Mouse (Mus musculus) limb, embryonic 11.5 days (tissue): Measurements from ENCODE around the gene Prr22. TPM values are rescaled to one million over a fixed set of nuclear protein-coding genes. Genes with fewer than 3 reads are reported as not detected.

Source experiments
- ATAC-seq: fragments of 200-750 bp; cut with Nextera tagmentation; 2 replicates; pipeline ENCODE4 v1.8.0; 2017; ENCODE audit warnings: low read depth; ENCODE audit not compliant: insufficient number of reproducible peaks, low FRiP score, low TSS enrichment
- DNase-seq: peaks from one replicate; pipeline ENCODE4 v3.0.0-alpha.2; 2015; ENCODE audit warnings: low spot score
- H3K27ac ChIP-seq: fragments of 300-500 bp; sonication (generic); replicated peaks from 2 replicates; pipeline ENCODE4 v1.5.1; 2014; ENCODE audit warnings: low read depth, mild to moderate bottlenecking, low read length
- H3K27me3 ChIP-seq: fragments of 300-500 bp; sonication (generic); 2 replicates; pipeline ENCODE4 v1.6.1; 2014; ENCODE audit warnings: mild to moderate bottlenecking, low read length, mixed read lengths; ENCODE audit not compliant: control insufficient read depth, insufficient read depth
- H3K36me3 ChIP-seq: fragments of 300-500 bp; sonication (generic); 2 replicates; pipeline ENCODE4 v1.6.1; 2014; ENCODE audit warnings: mild to moderate bottlenecking, low read length, moderate library complexity, mixed read lengths; ENCODE audit not compliant: control insufficient read depth, insufficient read depth
- H3K4me1 ChIP-seq: fragments of 300-500 bp; sonication (generic); 2 replicates; pipeline ENCODE4 v1.6.1; 2014; ENCODE audit warnings: low read length, mixed read lengths; ENCODE audit not compliant: control insufficient read depth, insufficient read depth
- H3K4me2 ChIP-seq: fragments of 300-500 bp; sonication (generic); 2 replicates; pipeline ENCODE4 v1.6.1; 2014; ENCODE audit warnings: low read depth, mild to moderate bottlenecking, moderate library complexity; ENCODE audit not compliant: severe bottlenecking
- H3K4me3 ChIP-seq: fragments of 300-500 bp; sonication (generic); 2 replicates; pipeline ENCODE4 v1.5.1; 2014; ENCODE audit warnings: low read depth, low read length
- H3K9ac ChIP-seq: fragments of 300-500 bp; sonication (generic); 2 replicates; pipeline ENCODE4 v1.6.1; 2014; ENCODE audit warnings: mild to moderate bottlenecking, low read length
- H3K9me3 ChIP-seq: fragments of 300-500 bp; sonication (generic); 2 replicates; pipeline ENCODE4 v1.6.1; 2016; ENCODE audit warnings: low read length; ENCODE audit not compliant: control insufficient read depth
- WGBS: fragments of 180-500 bp; shearing (Covaris S2); extraction: QIAGEN DNeasy Blood & Tissue Kit; methylation state at CpG from one replicate; pipeline ENCODE4 v1.1.7; 2014; 5-methylcytosine and 5-hydroxymethylcytosine counted together
- polyA plus RNA-seq: library from polyadenylated mRNA; unstranded; fragments of >200 nt; fragmentation: Nextera tagmentation; extraction: Ambion mirVana; gene quantifications from 2 replicates; pipeline ENCODE4 v1.2.1, GENCODE M21; 2014

Prr22 gene
- polyA plus RNA-seq, 1 experiment from 2014 or later = 1.2 TPM

- no peak for ATAC-seq
Observed at GRCm38 (mm10) chr17:56736534-56736933, 33.5 kb upstream of the Prr22 start.

GRCm38 (mm10) chr17:56738221-56738620, 31.8 kb upstream of the Prr22 start:
- 84% methylated on average over 10 of the region's 10 CpGs for WGBS
- H3K9me3 ChIP-seq = no peaks in the 10 kb centered on the region
- H3K27ac ChIP-seq = no peak overlapping the region
- no peak overlapping the region for H3K4me2 ChIP-seq
- DNase-seq = no peak
- H3K4me1 ChIP-seq = no peaks in the 10 kb centered on the region
- no peaks in the 10 kb centered on the region for H3K36me3 ChIP-seq
- no peak for ATAC-seq
- H3K27me3 ChIP-seq = no peaks in the 10 kb centered on the region
- H3K9ac ChIP-seq = no peak overlapping the region; the same call in 1 of the 2 replicates
- no peak overlapping the region for H3K4me3 ChIP-seq

More at GRCm38 (mm10) chr17:56736534-56736933, 33.5 kb upstream of the Prr22 start:
- Histone ChIP-seq H3K9ac (no peak overlapping the region), H3K27ac (no peak overlapping the region), H3K4me3 (no peak overlapping the region), H3K9me3 (no peaks in the 10 kb centered on the region), H3K27me3 (no peaks in the 10 kb centered on the region), H3K36me3 (no peaks in the 10 kb centered on the region), H3K4me1 (no peaks in the 10 kb centered on the region), H3K4me2 (no peak overlapping the region)
- DNase-seq = no peak
- WGBS = 41% methylated on average over 8 of the region's 8 CpGs

GRCm38 (mm10) chr17:56740118-56740787, 29.8 kb upstream of the Prr22 start:
- DNase-seq (no peak), ATAC-seq (no peak)
- Histone ChIP-seq H3K4me2 (no peak overlapping the region), H3K27ac (no peak overlapping the region), H3K4me1 (no peaks in the 10 kb centered on the region), H3K36me3 (no peaks in the 10 kb centered on the region), H3K9me3 (no peaks in the 10 kb centered on the region), H3K9ac (no peak overlapping the region), H3K27me3 (no peaks in the 10 kb centered on the region), H3K4me3 (no peak overlapping the region)
- WGBS = 83% methylated on average over 17 of the region's 17 CpGs

GRCm38 (mm10) chr17:56740788-56741160, 29.3 kb upstream of the Prr22 start:
- Histone ChIP-seq H3K4me3 (no peak overlapping the region), H3K36me3 (no peaks in the 10 kb centered on the region), H3K27me3 (no peaks in the 10 kb centered on the region), H3K9me3 (no peaks in the 10 kb centered on the region), H3K27ac (no peak overlapping the region), H3K4me2 (no peak overlapping the region), H3K9ac (no peak overlapping the region), H3K4me1 (no peaks in the 10 kb centered on the region)
- WGBS = 79% methylated on average over 17 of the region's 17 CpGs
- DNase-seq = no peak
- no peak for ATAC-seq

- no peak overlapping the region for H3K27ac ChIP-seq
- no peak for ATAC-seq
- DNase-seq = no peak
Observed at GRCm38 (mm10) chr17:56744173-56744572, 25.9 kb upstream of the Prr22 start.

GRCm38 (mm10) chr17:56751404-56752072, 18.5 kb upstream of the Prr22 start:
- no peaks in the 10 kb centered on the region for H3K36me3 ChIP-seq
- WGBS = 26% methylated on average over 71 of the region's 71 CpGs
- H3K9ac ChIP-seq = peak overlapping the region; percentile 12; the same call in 1 of the 2 replicates
- peak; percentile 63 for DNase-seq
- peaks cover 54% of the 10 kb centered on the region for H3K27me3 ChIP-seq
- H3K4me2 ChIP-seq = peak overlapping the region; percentile 17; the same call in 1 of the 2 replicates
- no peak overlapping the region for H3K27ac ChIP-seq
- H3K4me1 ChIP-seq = peaks cover 13% of the 10 kb centered on the region; the same call in 1 of the 2 replicates
- H3K4me3 ChIP-seq = peak overlapping the region; percentile 15; the same call in 1 of the 2 replicates
- peaks cover 3% of the 10 kb centered on the region; the same call in 1 of the 2 replicates for H3K9me3 ChIP-seq
- ATAC-seq = peak; percentile 35; the same call in 1 of the 2 replicates

More at GRCm38 (mm10) chr17:56744173-56744572, 25.9 kb upstream of the Prr22 start:
- H3K4me3 ChIP-seq = no peak overlapping the region
- H3K36me3 ChIP-seq = no peaks in the 10 kb centered on the region
- no peaks in the 10 kb centered on the region for H3K9me3 ChIP-seq
- 60% methylated on average over 5 of the region's 5 CpGs for WGBS
- H3K27me3 ChIP-seq = no peaks in the 10 kb centered on the region
- H3K9ac ChIP-seq = no peak overlapping the region
- no peak overlapping the region for H3K4me2 ChIP-seq
- H3K4me1 ChIP-seq = no peaks in the 10 kb centered on the region

- no peaks in the 10 kb centered on the region for H3K36me3 ChIP-seq
- peaks cover 3% of the 10 kb centered on the region; the same call in 1 of the 2 replicates for H3K9me3 ChIP-seq
- H3K4me2 ChIP-seq = no peak overlapping the region
- H3K4me1 ChIP-seq = peaks cover 18% of the 10 kb centered on the region; the same call in 1 of the 2 replicates
- H3K4me3 ChIP-seq = no peak overlapping the region
- no peak overlapping the region for H3K27ac ChIP-seq
- ATAC-seq (no peak), DNase-seq (no peak)
- no peak overlapping the region for H3K9ac ChIP-seq
- whole genome bisulfite sequencing = 29% methylated on average over 15 of the region's 15 CpGs
- peaks cover 60% of the 10 kb centered on the region for H3K27me3 ChIP-seq
Observed at GRCm38 (mm10) chr17:56753452-56753851, 16.6 kb upstream of the Prr22 start.

GRCm38 (mm10) chr17:56754271-56755185, 15.5 kb upstream of the Prr22 start:
- WGBS = 14% methylated on average over 36 of the region's 36 CpGs
- peaks cover 25% of the 10 kb centered on the region; the same call in 1 of the 2 replicates for H3K4me1 ChIP-seq
- H3K27ac ChIP-seq = no peak overlapping the region
- ATAC-seq (no peak), DNase-seq (no peak)
- no peaks in the 10 kb centered on the region for H3K36me3 ChIP-seq
- peaks cover 3% of the 10 kb centered on the region; the same call in 1 of the 2 replicates for H3K9me3 ChIP-seq
- H3K27me3 ChIP-seq = peaks cover 60% of the 10 kb centered on the region
- H3K9ac ChIP-seq = no peak overlapping the region; the same call in 1 of the 2 replicates
- H3K4me3 ChIP-seq = 0 out of 2 replicates have a peak overlapping the region, but pooled peaks have one; percentile 8
- H3K4me2 ChIP-seq = 0 out of 2 replicates have a peak overlapping the region, but pooled peaks have one; percentile 4
